Comparison of ENCODE assay signal across 15 mouse cellular contexts in the genomic region with DNA sequence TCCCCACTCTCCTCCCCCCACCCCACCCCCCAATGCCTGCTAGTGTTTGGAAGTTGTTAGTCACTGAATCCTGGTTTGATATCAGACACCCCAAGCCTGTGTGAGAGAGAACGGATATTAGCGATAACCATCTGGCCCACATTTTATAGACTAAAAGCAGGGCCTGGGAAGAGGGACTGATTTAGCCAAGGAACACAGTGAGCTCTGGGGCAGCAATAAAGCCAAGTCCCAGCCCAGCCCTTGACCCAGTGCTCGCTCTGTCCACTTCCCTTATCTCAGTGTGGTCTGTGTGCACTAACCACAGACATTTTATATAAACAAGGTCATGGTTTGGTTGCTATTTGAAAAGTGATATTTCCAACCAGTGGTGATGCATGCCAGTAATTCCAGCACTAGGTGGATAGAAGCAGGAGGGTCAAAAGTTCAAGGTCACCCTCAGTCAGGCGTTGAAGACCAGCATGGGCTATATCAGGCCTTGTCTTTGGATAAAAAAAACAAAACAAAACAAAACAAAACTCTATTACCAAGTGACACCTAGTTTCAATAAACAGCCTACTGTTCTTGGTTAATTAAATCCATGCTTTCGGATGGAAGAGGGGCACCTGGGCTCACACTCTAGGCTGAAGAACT. TPM values are rescaled to one million over a fixed set of nuclear protein-coding genes. Genes with fewer than 3 reads are reported as not detected.
DNase-seq lines count a peak whose midpoint lies in the region; ATAC-seq lines count a peak whose summit lies in the region.
"Had no signal": no experiment of that assay in that cellular context is flagged by ENCODE, and none has a peak within 500 bp of the region (broad histone marks: within the 10 kb centered on the region; RNA-seq: fewer than 3 reads in every experiment).

No protein-coding gene starts in this region.

- H3K9ac ChIP-seq in kidney, embryonic 15.5 days: no peak overlapping the region
- H3K9ac ChIP-seq: heart, embryonic 13.5 days; liver, embryonic 15.5 days; midbrain, embryonic 13.5 days had no signal

- no peaks in the 10 kb centered on the region for H3K36me3 ChIP-seq in kidney, embryonic 15.5 days
- H3K36me3 ChIP-seq: heart, embryonic 13.5 days; liver, embryonic 15.5 days; midbrain, embryonic 13.5 days had no signal

- ATAC-seq in kidney, embryonic 15.5 days (replicated peaks; ENCODE audit: low FRiP score): peak; percentile 77
- ATAC-seq: hindbrain, embryonic 16.5 days; midbrain, embryonic 13.5 days had no signal

- H3K4me2 ChIP-seq in kidney, embryonic 15.5 days: no peak overlapping the region
- H3K4me2 ChIP-seq: heart, embryonic 13.5 days; liver, embryonic 15.5 days; midbrain, embryonic 13.5 days had no signal

- 36% methylated on average over 5 of the region's 5 CpGs for WGBS in kidney, embryonic 15.5 days

- H3K27ac ChIP-seq in kidney, embryonic 15.5 days: peak overlapping the region; percentile 54
- H3K27ac ChIP-seq: heart, embryonic 13.5 days; liver, embryonic 15.5 days; midbrain, embryonic 13.5 days had no signal

- peak; percentile 60 for DNase-seq in ovary, adult 18-20 months (ENCODE audit: low spot score)
- no peak for DNase-seq in ovary, postnatal 14 days (ENCODE audit: low spot score)
- peak; percentile 54 for DNase-seq in adrenal gland, adult 8-10 months
- DNase-seq in yolk sac, embryonic 10.5 days (ENCODE audit: low spot score): peak; percentile 15
- no peak for DNase-seq in gastrocnemius, adult 8-10 months (ENCODE audit: low spot score in 2 of 2)
- DNase-seq in cerebellum, postnatal 14 days: no peak
- DNase-seq: layer of hippocampus, postnatal 36 days had no signal

- no peaks in the 10 kb centered on the region for H3K27me3 ChIP-seq in kidney, embryonic 15.5 days
- H3K27me3 ChIP-seq: liver, embryonic 15.5 days; midbrain, embryonic 13.5 days had no signal

- H3K4me1 ChIP-seq in kidney, embryonic 15.5 days: peaks cover 26% of the 10 kb centered on the region
- H3K4me1 ChIP-seq: midbrain, embryonic 13.5 days had no signal

- no peak overlapping the region for H3K4me3 ChIP-seq in kidney, embryonic 15.5 days (replicated peaks)
- H3K4me3 ChIP-seq: heart, embryonic 13.5 days; liver, embryonic 15.5 days; midbrain, embryonic 13.5 days had no signal

- H3K9me3 ChIP-seq in kidney, embryonic 15.5 days (replicated peaks): no peaks in the 10 kb centered on the region
- H3K9me3 ChIP-seq: heart, embryonic 13.5 days; liver, embryonic 15.5 days; midbrain, embryonic 13.5 days had no signal

RNA-seq across cellular contexts. Expression of a gene that starts 18.9 kb away (rescaled TPM):
- total RNA-seq in adrenal gland, adult 8-10 months (2022): 10 to 100 TPM; 50.7 to 68.4 (median 58.3) TPM
- 24.0 and 25.5 TPM in 2 replicates for polyA plus RNA-seq in kidney, embryonic 15.5 days (2015; fragmentation: Nextera tagmentation; extraction: Ambion mirVana)
- 10 to 100 TPM in 1 of 4 experiments, 1 to 10 TPM in 3; 6.9 to 10.4 (median 8.1) TPM for total RNA-seq in gastrocnemius, adult 8-10 months (2022)

RNA-seq across cellular contexts. Expression of a gene that starts 30.5 kb away (rescaled TPM):
- not detected for total RNA-seq in adrenal gland, adult 8-10 months (2022)
- not detected in 2 replicates for polyA plus RNA-seq in kidney, embryonic 15.5 days (2015; fragmentation: Nextera tagmentation; extraction: Ambion mirVana)
- not detected for total RNA-seq in gastrocnemius, adult 8-10 months (2022)
- total RNA-seq: neutrophil, adult 5-6 weeks had no signal
- polyA plus RNA-seq: hindbrain, embryonic 16.5 days; liver, embryonic 15.5 days; midbrain, embryonic 13.5 days; small intestine, adult 2 months; testis, adult 2 months had no signal

Comparison
In these comparisons a context has a peak if more than half of its experiments do, and no peak if none do; other contexts are left out.
1. DNase-seq: peak in ovary, adult 18-20 months (single experiment), adrenal gland, adult 8-10 months (single experiment) and yolk sac, embryonic 10.5 days (single experiment); none in ovary, postnatal 14 days (single experiment), gastrocnemius, adult 8-10 months (0 of 2) and cerebellum, postnatal 14 days (0 of 2).
2. RNA of a gene that starts 18.9 kb away (total RNA-seq): 50.7 to 68.4 TPM in adrenal gland, adult 8-10 months; 6.9 to 10.4 TPM in gastrocnemius, adult 8-10 months; every median in the first group is over 4 times any median in the second.